Mouse (Mus musculus): ENCODE results near the gene Cadm1. TPM values are rescaled to one million over a fixed set of nuclear protein-coding genes. Genes with fewer than 3 reads are reported as not detected.

Gene Cadm1
- total RNA-seq, 2 experiments from 2014 or later = 1.9 to 2.1 TPM

DNA sequence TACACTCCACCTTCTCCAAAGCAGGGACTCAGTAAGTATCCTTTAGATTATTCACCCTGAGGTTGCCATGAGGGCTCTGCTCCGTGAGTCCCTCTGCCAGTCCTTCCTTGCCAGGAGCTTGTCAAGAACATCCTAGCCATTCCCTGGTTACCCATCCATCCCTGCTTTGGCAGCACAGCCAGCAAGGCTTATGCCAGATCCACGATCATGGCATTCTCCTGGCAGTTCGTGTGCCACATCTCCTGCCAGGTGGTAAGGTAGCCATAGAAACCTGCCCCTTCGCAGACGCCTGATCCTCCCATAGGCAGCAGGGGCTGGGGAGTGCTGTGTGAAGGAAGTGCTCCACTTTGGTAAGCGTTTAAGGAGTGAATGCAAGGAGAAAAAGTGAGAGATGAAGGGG, 313.4 kb downstream of the Cadm1 start:
- intact Hi-C loops (cut with DNase I) = no loop called here
- DNase-seq (ENCODE audit: low spot score) = no peak

GRCm38 (mm10) chr9:47846275-47846674, 316.3 kb downstream of the Cadm1 start:
- no peak for DNase-seq (ENCODE audit: low spot score)
- intact Hi-C loops (cut with DNase I) = no loop called here

GRCm38 (mm10) chr9:47846926-47847325, 317.0 kb downstream of the Cadm1 start:
- DNase-seq (ENCODE audit: low spot score) = no peak
- intact Hi-C loops (cut with DNase I) = no loop called here

- DNase-seq (ENCODE audit: low spot score) = no peak
- intact Hi-C loops (cut with DNase I) = no loop called here
These were observed 317.8 kb downstream of the Cadm1 start for GRCm38 (mm10) chr9:47847797-47848196.

- intact Hi-C loops (cut with DNase I) = no loop called here
- no peak for DNase-seq (ENCODE audit: low spot score)
These were observed 318.8 kb downstream of the Cadm1 start for GRCm38 (mm10) chr9:47848745-47849144.

DNA sequence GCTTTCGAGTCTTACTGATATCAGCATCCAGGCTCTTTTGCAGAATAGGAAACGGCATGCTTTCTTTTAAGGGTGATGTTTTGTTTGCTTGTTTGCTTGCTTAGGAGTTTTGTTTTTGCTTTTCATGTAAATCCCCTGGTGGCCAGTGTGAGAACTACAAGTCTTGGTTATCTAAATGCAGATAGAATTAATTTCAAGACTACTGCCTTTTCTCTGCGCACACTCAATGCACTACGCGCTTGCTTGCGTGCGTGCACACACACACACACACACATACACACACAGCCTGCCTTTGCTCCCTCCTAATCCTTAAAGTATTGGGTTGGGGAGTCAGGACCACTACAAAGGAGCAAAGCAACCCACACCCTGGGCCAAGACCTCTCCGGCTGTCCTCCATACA, 326.3 kb downstream of the Cadm1 start:
- no peak for DNase-seq (ENCODE audit: low spot score)
- intact Hi-C loops (cut with DNase I) = no loop called here

GRCm38 (mm10) chr9:47857235-47857634, 327.3 kb downstream of the Cadm1 start:
- DNase-seq (ENCODE audit: low spot score) = no peak
- intact Hi-C loops (cut with DNase I) = no loop called here

GRCm38 (mm10) chr9:47858134-47858533, 328.2 kb downstream of the Cadm1 start:
- DNase-seq (ENCODE audit: low spot score) = no peak
- intact Hi-C loops (cut with DNase I) = no loop called here

GRCm38 (mm10) chr9:47858778-47859395, 328.9 kb downstream of the Cadm1 start:
- intact Hi-C loops (cut with DNase I) = no loop called here

GRCm38 (mm10) chr9:47860994-47861393, 331.0 kb downstream of the Cadm1 start:
- no peak for DNase-seq (ENCODE audit: low spot score)
- intact Hi-C loops (cut with DNase I) = no loop called here

More at GRCm38 (mm10) chr9:47858778-47859395, 328.9 kb downstream of the Cadm1 start:
- no peak for DNase-seq (ENCODE audit: low spot score)

DNA sequence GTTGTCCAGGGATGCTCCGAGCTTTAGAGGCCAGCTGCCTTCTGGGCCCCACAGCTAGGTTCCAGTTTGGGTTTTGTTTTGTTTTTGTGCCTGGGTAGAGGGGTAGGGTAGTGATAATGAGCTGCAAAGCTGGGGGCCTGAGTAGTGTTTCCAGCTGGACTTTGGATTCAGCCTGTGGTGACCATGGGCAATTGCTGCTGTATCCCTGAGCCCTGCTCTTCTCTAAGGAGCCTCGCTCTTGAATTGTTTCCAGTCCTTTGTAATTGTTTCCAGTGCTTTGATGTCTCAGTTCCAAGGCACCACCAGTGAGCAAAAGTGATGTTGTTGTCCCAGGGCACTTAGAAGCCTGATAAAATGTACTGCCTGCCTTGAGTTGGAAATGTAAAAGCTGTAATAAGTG, 331.8 kb downstream of the Cadm1 start:
- intact Hi-C loops (cut with DNase I) = no loop called here
- DNase-seq (ENCODE audit: low spot score) = no peak

DNA sequence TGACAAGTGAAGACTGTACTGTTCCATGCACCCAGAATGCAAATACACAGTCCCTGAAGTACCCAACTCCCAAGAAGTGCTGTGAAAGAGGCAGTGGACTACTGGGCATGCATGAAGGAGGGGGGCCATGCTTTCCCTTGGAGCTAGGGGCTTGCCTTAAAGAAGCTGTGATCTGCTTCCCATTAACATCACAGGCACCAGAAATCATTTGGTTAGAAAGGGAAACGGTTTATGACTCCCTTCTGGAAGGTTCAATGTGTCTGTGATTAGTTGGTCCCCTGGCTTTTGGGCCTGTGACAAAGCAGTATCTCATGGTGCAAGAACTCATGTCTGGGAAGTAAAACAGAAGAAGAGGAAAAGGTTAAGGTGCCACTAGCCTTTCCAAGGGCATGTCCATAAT, 336.0 kb downstream of the Cadm1 start:
- intact Hi-C loops (cut with DNase I) = no loop called here
- no peak for DNase-seq (ENCODE audit: low spot score)

DNA sequence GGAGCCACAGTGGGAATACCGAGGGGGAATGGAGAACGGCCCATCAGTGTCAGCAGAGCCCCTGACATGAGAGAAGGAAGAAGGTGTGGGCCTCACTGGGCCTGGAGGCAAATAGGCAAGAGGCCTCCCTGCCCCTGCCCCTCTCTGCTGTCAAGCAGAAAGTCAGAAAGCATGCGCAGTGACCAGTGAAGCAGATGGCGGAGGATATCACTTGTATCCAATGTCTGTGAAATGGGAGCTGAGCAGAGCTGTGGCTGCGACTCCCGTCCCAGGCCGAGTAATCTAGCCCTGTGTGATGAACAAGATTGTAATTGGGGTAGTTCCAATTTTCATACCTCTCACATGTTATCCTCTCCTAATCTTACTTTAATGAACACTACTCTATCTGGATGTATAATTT, 337.5 kb downstream of the Cadm1 start:
- intact Hi-C loops (cut with DNase I) = no loop called here
- no peak for DNase-seq (ENCODE audit: low spot score)

- intact Hi-C loops (cut with DNase I) = no loop called here
- no peak for DNase-seq (ENCODE audit: low spot score)
These were observed 339.7 kb downstream of the Cadm1 start for GRCm38 (mm10) chr9:47869661-47870060.

GRCm38 (mm10) chr9:47876557-47877206, 346.7 kb downstream of the Cadm1 start:
- DNase-seq (ENCODE audit: low spot score) = no peak
- intact Hi-C loops (cut with DNase I) = no loop called here

DNA sequence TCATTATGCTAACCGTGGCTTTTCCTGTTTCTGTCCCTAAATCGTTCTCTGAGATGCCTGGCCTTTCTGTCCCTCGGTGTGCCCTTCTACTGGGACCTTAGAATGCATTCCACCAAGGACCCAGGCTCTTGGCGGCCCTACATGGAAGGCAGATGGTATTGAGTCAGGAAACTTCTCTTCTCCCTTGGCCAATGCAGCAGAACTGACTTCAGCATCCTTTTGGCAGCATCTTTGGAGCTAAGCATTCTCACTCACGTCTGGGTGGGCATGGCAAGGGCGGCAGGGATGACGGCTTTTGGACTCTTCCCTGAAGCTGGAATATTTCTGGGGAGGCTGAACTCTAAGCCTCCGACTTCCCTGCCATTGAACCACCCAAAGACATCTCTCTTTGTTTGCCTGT, 350.2 kb downstream of the Cadm1 start:
- no peak for DNase-seq (ENCODE audit: low spot score)
- intact Hi-C loops (cut with DNase I) = no loop called here

DNA sequence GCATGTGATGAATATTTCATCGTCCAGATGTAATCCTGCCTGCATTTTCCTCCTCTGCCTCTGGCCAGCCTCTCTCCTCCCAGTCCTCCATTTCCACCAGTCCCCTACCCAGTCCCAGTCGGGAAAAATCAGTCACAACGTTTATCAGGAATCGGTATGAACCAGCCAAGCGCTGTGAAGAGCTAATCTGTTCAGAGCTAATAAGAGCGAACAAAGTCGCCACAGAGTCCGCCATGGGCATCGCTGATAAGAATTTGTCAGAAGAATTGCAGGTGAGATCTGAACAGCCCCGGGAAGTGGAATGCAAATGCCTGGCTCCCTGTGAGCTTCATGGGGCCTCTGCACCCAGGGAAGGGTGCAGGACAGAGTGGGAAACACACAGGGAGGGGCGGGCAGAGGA, 352.4 kb downstream of the Cadm1 start:
- intact Hi-C loops (cut with DNase I) = no loop called here
- no peak for DNase-seq (ENCODE audit: low spot score)

GRCm38 (mm10) chr9:47891721-47892120, 361.7 kb downstream of the Cadm1 start:
- intact Hi-C loops (cut with DNase I) = no loop called here

DNA sequence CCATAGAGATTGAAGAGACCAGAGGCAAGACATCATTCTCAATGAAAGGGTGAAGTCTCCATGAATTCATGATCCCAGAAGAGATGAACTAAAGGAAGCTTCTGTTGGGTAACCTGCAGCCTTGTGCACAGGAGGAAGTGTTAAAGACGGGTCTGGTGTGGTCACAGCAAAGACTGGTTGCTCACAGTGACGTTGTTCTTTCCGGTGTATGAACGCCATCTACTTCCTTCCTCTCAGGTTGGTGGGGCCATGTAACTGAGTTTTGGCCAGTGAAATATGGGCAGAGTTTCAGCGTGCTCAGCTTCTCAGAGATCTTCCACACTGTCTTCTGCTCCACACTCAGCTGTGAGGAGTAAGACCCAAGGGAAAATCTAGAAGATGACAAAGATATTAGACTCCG, 363.0 kb downstream of the Cadm1 start:
- DNase-seq (ENCODE audit: low spot score) = no peak
- intact Hi-C loops (cut with DNase I) = no loop called here

More at GRCm38 (mm10) chr9:47891721-47892120, 361.7 kb downstream of the Cadm1 start:
- DNase-seq (ENCODE audit: low spot score) = no peak

GRCm38 (mm10) chr9:47894096-47894495, 364.1 kb downstream of the Cadm1 start:
- intact Hi-C loops (cut with DNase I) = no loop called here
- no peak for DNase-seq (ENCODE audit: low spot score)

DNA sequence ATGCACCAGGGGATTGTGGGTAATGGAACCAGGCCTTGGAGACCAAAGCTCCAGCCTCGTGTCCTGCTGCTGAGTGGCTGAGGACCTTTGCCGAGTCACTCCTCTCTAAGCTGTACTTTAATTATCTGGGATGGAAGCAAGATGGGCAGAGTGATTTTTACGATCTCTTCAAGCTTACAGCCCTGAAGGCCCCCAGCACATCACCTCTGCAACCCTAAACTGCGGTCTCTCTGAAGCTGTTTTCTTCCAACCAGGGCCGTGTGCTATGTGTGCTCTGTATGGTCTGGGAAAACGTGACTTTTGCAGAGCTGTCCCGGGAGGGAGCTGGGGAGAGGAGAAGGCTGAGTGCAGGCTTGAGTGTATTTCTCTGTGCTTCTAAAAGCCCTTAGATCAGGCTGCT, 364.7 kb downstream of the Cadm1 start:
- intact Hi-C loops (cut with DNase I) = no loop called here

GRCm38 (mm10) chr9:47895121-47895520, 365.1 kb downstream of the Cadm1 start:
- intact Hi-C loops (cut with DNase I) = no loop called here
- DNase-seq (ENCODE audit: low spot score) = no peak

More for the DNA sequence above, 364.7 kb downstream of the Cadm1 start:
- DNase-seq (ENCODE audit: low spot score) = no peak

All from heart, postnatal 25 days (tissue).